Mouse (Mus musculus): Measurements from ENCODE around the gene Cdca5.

GRCm38 (mm10) chr19:6139701-6140100, 54.9 kb downstream of the Cdca5 start:
- TF ChIP-seq CTCF (IDR thresholded peaks at IDR 0.05; ENCODE audit: borderline replicate concordance, insufficient read depth, low read depth, low read length) = no peak
- no peak for TF ChIP-seq POLR2A (IDR thresholded peaks at IDR 0.05; ENCODE audit: borderline replicate concordance, insufficient read depth, low read length)
